Mouse (Mus musculus) embryonic fibroblast, embryonic 13.5 days (primary cell): ENCODE data around the gene Zfp764.

Experiments
- CTCF ChIP-seq: IDR thresholded peaks from 2 replicates; pipeline ENCODE4 v1.5.1; 2011; ENCODE audit warnings: mild to moderate bottlenecking, control low read depth, low read length, moderate library complexity, borderline replicate concordance; ENCODE audit not compliant: insufficient read depth
- POLR2A ChIP-seq: IDR thresholded peaks from 2 replicates; pipeline ENCODE4 v1.6.1; 2011; ENCODE audit warnings: low read depth, mild to moderate bottlenecking, control low read depth, low read length, moderate library complexity

GRCm38 (mm10) chr7:127366249-127366648 is 40.4 kb downstream of the Zfp764 start:
- TF ChIP-seq CTCF (no peak), POLR2A (no peak)
